Mouse (Mus musculus) brain, embryonic 14.5 days (tissue): ENCODE results near the gene Abhd16a.

Experiments used
- CTCF ChIP-seq: fragments of 200-500 bp; IDR thresholded peaks from 2 replicates; pipeline ENCODE4 v1.5.1; 2012; ENCODE audit warnings: inconsistent platforms, mild to moderate bottlenecking, moderate library complexity, borderline replicate concordance; ENCODE audit not compliant: insufficient read depth, insufficient read length; ENCODE audit errors: extremely low read depth
- POLR2A ChIP-seq: fragments of 200-500 bp; IDR thresholded peaks from 2 replicates; pipeline ENCODE4 v1.6.1; 2012; ENCODE audit warnings: mild to moderate bottlenecking, inconsistent platforms, borderline replicate concordance; ENCODE audit not compliant: poor library complexity, insufficient read depth, insufficient read length, severe bottlenecking; ENCODE audit errors: extremely low read depth

GRCm38 (mm10) chr17:35066084-35066483 is 23.0 kb upstream of the Abhd16a start, which contains the start of gene Mpig6b:
- TF ChIP-seq CTCF (no peak), POLR2A (no peak)
